Mouse (Mus musculus): ENCODE measurements around the gene Bfar.
"Not testable (repeated sequence)": the region's sequence is repeated elsewhere in the genome, so short reads cannot be mapped to it uniquely, and the experiment has no call there.

The Bfar gene

GRCm38 (mm10) chr16:13671685-13672385, at the start of gene Bfar, which contains the start of gene 3110001I22Rik:
Bfar (plus strand) TSS chr16:13671858.
3110001I22Rik (plus strand) TSS chr16:13671929.
- peak; percentile 84 for DNase-seq (ENCODE audit: low read depth)

GRCm38 (mm10) chr16:13628345-13628744, 43.3 kb upstream of the Bfar start:
- no peak for DNase-seq (ENCODE audit: low read depth)

GRCm38 (mm10) chr16:13638198-13638597, 33.5 kb upstream of the Bfar start:
- DNase-seq (ENCODE audit: low read depth) = not testable (repeated sequence)

GRCm38 (mm10) chr16:13639508-13639907, 32.1 kb upstream of the Bfar start:
- no peak for DNase-seq (ENCODE audit: low read depth)

GRCm38 (mm10) chr16:13640064-13640463, 31.6 kb upstream of the Bfar start:
- no peak for DNase-seq (ENCODE audit: low read depth)

GRCm38 (mm10) chr16:13644474-13644873, 27.2 kb upstream of the Bfar start:
- no peak for DNase-seq (ENCODE audit: low read depth)

- no peak for DNase-seq (ENCODE audit: low read depth)
Observed at GRCm38 (mm10) chr16:13645930-13646329, 25.7 kb upstream of the Bfar start.

- no peak for DNase-seq (ENCODE audit: low read depth)
Observed at GRCm38 (mm10) chr16:13658886-13659285, 12.8 kb upstream of the Bfar start.

- no peak for DNase-seq (ENCODE audit: low read depth)
Observed at GRCm38 (mm10) chr16:13660736-13661135, 10.9 kb upstream of the Bfar start.

- DNase-seq (ENCODE audit: low read depth) = peak; percentile 88
Observed at GRCm38 (mm10) chr16:13667878-13668343, 3.7 kb upstream of the Bfar start, which contains the start of gene Parn. Parn (minus strand) TSS chr16:13668170.

GRCm38 (mm10) chr16:13668402-13669108, 3.1 kb upstream of the Bfar start:
- DNase-seq (ENCODE audit: low read depth) = peak; percentile 56

- DNase-seq (ENCODE audit: low read depth) = no peak
Observed at GRCm38 (mm10) chr16:13669282-13669681, 2.4 kb upstream of the Bfar start.

GRCm38 (mm10) chr16:13670896-13671295, 762 bp upstream of the Bfar start:
- DNase-seq (ENCODE audit: low read depth) = not testable (repeated sequence)

GRCm38 (mm10) chr16:13672386-13672898, 784 bp downstream of the Bfar start:
- DNase-seq (ENCODE audit: low read depth) = peak; percentile 84

GRCm38 (mm10) chr16:13673114-13673513, 1.5 kb downstream of the Bfar start:
- DNase-seq (ENCODE audit: low read depth) = no peak

GRCm38 (mm10) chr16:13674511-13674910, 2.9 kb downstream of the Bfar start:
- no peak for DNase-seq (ENCODE audit: low read depth)

GRCm38 (mm10) chr16:13678601-13679319, 7.1 kb downstream of the Bfar start:
- DNase-seq (ENCODE audit: low read depth) = no peak

- DNase-seq (ENCODE audit: low read depth) = no peak
Observed at GRCm38 (mm10) chr16:13698998-13699397, 27.3 kb downstream of the Bfar start.

GRCm38 (mm10) chr16:13702184-13702583, 30.5 kb downstream of the Bfar start:
- no peak for DNase-seq (ENCODE audit: low read depth)

- DNase-seq (ENCODE audit: low read depth) = no peak
Observed at GRCm38 (mm10) chr16:13704676-13705075, 33.0 kb downstream of the Bfar start.

- DNase-seq (ENCODE audit: low read depth) = no peak
Observed at GRCm38 (mm10) chr16:13714910-13715309, 43.3 kb downstream of the Bfar start.

- no peak for DNase-seq (ENCODE audit: low read depth)
Observed at GRCm38 (mm10) chr16:13716821-13717553, 45.3 kb downstream of the Bfar start.
